ENCODE assay signal across 9 mouse cellular contexts in genomic region chr16:23291521-23291920, GRCm38 (mm10).
DNase-seq lines count a peak whose midpoint lies in the region; ATAC-seq and TF ChIP-seq lines count a peak whose summit lies in the region.
"Had no signal": no experiment of that assay in that cellular context is flagged by ENCODE, and none has a peak within 500 bp of the region (broad histone marks: within the 10 kb centered on the region; RNA-seq: fewer than 3 reads in every experiment).

No protein-coding gene starts in this region.

- no peaks in the 10 kb centered on the region for H3K9me3 ChIP-seq in forebrain, embryonic 14.5 days (replicated peaks; ENCODE audit: control insufficient read depth, low read length)
- H3K9me3 ChIP-seq in forebrain, embryonic 12.5 days = no peaks in the 10 kb centered on the region
- H3K9me3 ChIP-seq in midbrain, postnatal 0 days (ENCODE audit: low read length) = no peaks in the 10 kb centered on the region
- H3K9me3 ChIP-seq in midbrain, embryonic 13.5 days = no peaks in the 10 kb centered on the region
- H3K9me3 ChIP-seq: neural tube, embryonic 12.5 days had no signal

- no peak for ATAC-seq in forebrain, embryonic 14.5 days
- ATAC-seq in forebrain, embryonic 12.5 days (ENCODE audit: low FRiP score) = no peak
- ATAC-seq in midbrain, postnatal 0 days (ENCODE audit: low FRiP score) = no peak
- no peak for ATAC-seq in midbrain, embryonic 13.5 days

- H3K4me3 ChIP-seq in forebrain, embryonic 14.5 days (ENCODE audit: low read depth, low read length) = no peak overlapping the region
- no peak overlapping the region for H3K4me3 ChIP-seq in forebrain, embryonic 12.5 days (replicated peaks)
- no peak overlapping the region for H3K4me3 ChIP-seq in midbrain, postnatal 0 days (ENCODE audit: low read depth, low read length)
- H3K4me3 ChIP-seq in midbrain, embryonic 13.5 days (replicated peaks) = no peak overlapping the region
- H3K4me3 ChIP-seq: neural tube, embryonic 12.5 days had no signal

- no peak overlapping the region for H3K27ac ChIP-seq in forebrain, embryonic 14.5 days (ENCODE audit: low read depth, low read length)
- H3K27ac ChIP-seq in forebrain, embryonic 12.5 days = no peak overlapping the region
- no peak overlapping the region for H3K27ac ChIP-seq in midbrain, postnatal 0 days (ENCODE audit: low read depth, low read length)
- no peak overlapping the region for H3K27ac ChIP-seq in midbrain, embryonic 13.5 days
- H3K27ac ChIP-seq: neural tube, embryonic 12.5 days had no signal

- H3K27me3 ChIP-seq in forebrain, embryonic 14.5 days (replicated peaks; ENCODE audit: control insufficient read depth, insufficient read depth, low read length) = no peaks in the 10 kb centered on the region
- H3K27me3 ChIP-seq in forebrain, embryonic 12.5 days = no peaks in the 10 kb centered on the region
- H3K27me3 ChIP-seq in midbrain, postnatal 0 days (ENCODE audit: insufficient read depth, low read length) = no peaks in the 10 kb centered on the region
- H3K27me3 ChIP-seq in midbrain, embryonic 13.5 days = no peaks in the 10 kb centered on the region
- H3K27me3 ChIP-seq: neural tube, embryonic 12.5 days had no signal

- DNase-seq in forebrain, embryonic 14.5 days (ENCODE audit: low spot score) = peak; percentile 13
- peak; percentile 42 for DNase-seq in midbrain, postnatal 0 days (ENCODE audit: low spot score)
- DNase-seq in heart, postnatal 36 days = peak; percentile 53 to 66
- no peak for DNase-seq in layer of hippocampus, adult 9-11 months
- DNase-seq in frontal cortex, adult 2 months (ENCODE audit: extremely low spot score in 1 of 2, low spot score in 1 of 2) = no peak
- no peak for DNase-seq in embryo, embryonic 11 days

- intact Hi-C loops in heart, postnatal 36 days (cut with DNase I) = loop anchor here (2.0 kb wide), 1 partner anchor 65 kb away; no protein-coding TSS in a partner anchor

- H3K9ac ChIP-seq in forebrain, embryonic 14.5 days (ENCODE audit: low read length) = no peak overlapping the region
- H3K9ac ChIP-seq in forebrain, embryonic 12.5 days = no peak overlapping the region
- no peak overlapping the region for H3K9ac ChIP-seq in midbrain, postnatal 0 days (replicated peaks; ENCODE audit: low read length, poor library complexity, severe bottlenecking)
- no peak overlapping the region for H3K9ac ChIP-seq in midbrain, embryonic 13.5 days (replicated peaks)
- H3K9ac ChIP-seq: neural tube, embryonic 12.5 days had no signal

- TF ChIP-seq CTCF in midbrain, postnatal 0 days (IDR thresholded peaks at IDR 0.05) = no peak

- 67% methylated on average over 5 of the region's 5 CpGs for WGBS in forebrain, embryonic 14.5 days
- WGBS in forebrain, embryonic 12.5 days = 86% methylated on average over 5 of the region's 5 CpGs
- 65% methylated on average over 5 of the region's 5 CpGs for WGBS in midbrain, postnatal 0 days
- 83% methylated on average over 5 of the region's 5 CpGs for WGBS in midbrain, embryonic 13.5 days

- H3K36me3 ChIP-seq in forebrain, embryonic 14.5 days (ENCODE audit: control insufficient read depth, insufficient read depth, low read length) = no peaks in the 10 kb centered on the region
- no peaks in the 10 kb centered on the region for H3K36me3 ChIP-seq in forebrain, embryonic 12.5 days (replicated peaks)
- no peaks in the 10 kb centered on the region for H3K36me3 ChIP-seq in midbrain, postnatal 0 days (ENCODE audit: insufficient read depth, low read length)
- 0 out of 2 replicates have a peak, but pooled peaks cover 5% of the 10 kb centered on the region for H3K36me3 ChIP-seq in midbrain, embryonic 13.5 days

- no peaks in the 10 kb centered on the region for H3K4me1 ChIP-seq in forebrain, embryonic 14.5 days (ENCODE audit: control insufficient read depth, insufficient read depth, low read length)
- no peaks in the 10 kb centered on the region for H3K4me1 ChIP-seq in forebrain, embryonic 12.5 days
- H3K4me1 ChIP-seq in midbrain, postnatal 0 days (ENCODE audit: insufficient read depth, low read length) = no peaks in the 10 kb centered on the region
- H3K4me1 ChIP-seq in midbrain, embryonic 13.5 days (replicated peaks) = no peaks in the 10 kb centered on the region
- H3K4me1 ChIP-seq: neural tube, embryonic 12.5 days had no signal

- H3K4me2 ChIP-seq in forebrain, embryonic 14.5 days (ENCODE audit: low read length) = no peak overlapping the region
- H3K4me2 ChIP-seq in forebrain, embryonic 12.5 days = no peak overlapping the region
- no peak overlapping the region for H3K4me2 ChIP-seq in midbrain, postnatal 0 days (ENCODE audit: low read depth, low read length, poor library complexity, severe bottlenecking)
- H3K4me2 ChIP-seq in midbrain, embryonic 13.5 days (replicated peaks) = no peak overlapping the region
- H3K4me2 ChIP-seq: neural tube, embryonic 12.5 days had no signal

Comparison
In these comparisons a context has a peak if more than half of its experiments do, and no peak if none do; other contexts are left out.
1. DNase-seq: peak in forebrain, embryonic 14.5 days (single experiment), midbrain, postnatal 0 days (single experiment) and heart, postnatal 36 days (2 of 2); none in layer of hippocampus, adult 9-11 months (single experiment), frontal cortex, adult 2 months (0 of 2) and embryo, embryonic 11 days (single experiment).